ENCODE assay signal across 15 mouse cellular contexts in the genomic region with DNA sequence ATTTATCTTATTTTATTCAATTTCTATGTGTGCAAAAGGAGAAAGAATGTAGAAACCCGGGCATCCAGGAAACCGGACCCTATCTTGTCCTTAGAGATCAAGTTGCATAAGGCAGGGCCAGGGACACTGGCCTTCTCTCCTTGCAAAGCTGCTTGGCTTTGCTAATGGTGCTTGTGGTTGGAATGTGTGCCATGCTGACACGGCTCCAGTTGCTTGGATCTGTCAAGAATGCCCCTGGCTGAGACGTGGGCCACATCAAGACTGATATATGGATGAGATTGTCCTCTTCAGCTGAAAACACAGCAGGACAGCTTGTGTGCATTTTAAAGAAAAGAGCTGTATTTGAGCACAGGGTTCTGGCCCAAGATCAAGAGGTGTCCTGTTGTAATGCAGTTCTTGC.
"Had no signal": no experiment of that assay in that cellular context is flagged by ENCODE, and none has a peak within 500 bp of the region (broad histone marks: within the 10 kb centered on the region; RNA-seq: fewer than 3 reads in every experiment).

No protein-coding gene starts in this region.

- H3K27ac ChIP-seq: kidney, embryonic 15.5 days; liver, embryonic 13.5 days; macrophage; midbrain, embryonic 12.5 days; neural tube, embryonic 12.5 days; neural tube, embryonic 15.5 days had no signal

- H3K4me2 ChIP-seq: kidney, embryonic 15.5 days; liver, embryonic 13.5 days; lung, embryonic 14.5 days; midbrain, embryonic 12.5 days; neural tube, embryonic 12.5 days; neural tube, embryonic 15.5 days had no signal

- H3K9me3 ChIP-seq: kidney, embryonic 15.5 days; liver, embryonic 13.5 days; midbrain, embryonic 12.5 days; neural tube, embryonic 12.5 days; neural tube, embryonic 15.5 days had no signal

- H3K4me1 ChIP-seq: liver, embryonic 13.5 days; midbrain, embryonic 12.5 days; neural tube, embryonic 12.5 days had no signal

- H3K36me3 ChIP-seq: kidney, embryonic 15.5 days; liver, embryonic 13.5 days; midbrain, embryonic 12.5 days; neural tube, embryonic 12.5 days; neural tube, embryonic 15.5 days had no signal

- DNase-seq: kidney, adult 2 months; kidney, postnatal 10 days; kidney, postnatal 36 days; liver, embryonic 13.5 days; lung, embryonic 14.5 days; retina, postnatal 1 day; right cerebral cortex, postnatal 25 days; thymus, adult 18-20 months; thymus, postnatal 36 days had no signal

- H3K9ac ChIP-seq: kidney, embryonic 15.5 days; liver, embryonic 13.5 days; lung, embryonic 14.5 days; midbrain, embryonic 12.5 days; neural tube, embryonic 12.5 days; neural tube, embryonic 15.5 days had no signal

- ATAC-seq: lung, postnatal 0 days had no signal

- H3K27me3 ChIP-seq: kidney, embryonic 15.5 days; liver, embryonic 13.5 days; midbrain, embryonic 12.5 days; neural tube, embryonic 12.5 days; neural tube, embryonic 15.5 days had no signal

- H3K4me3 ChIP-seq: kidney, embryonic 15.5 days; liver, embryonic 13.5 days; midbrain, embryonic 12.5 days; neural tube, embryonic 12.5 days; neural tube, embryonic 15.5 days had no signal
